Mouse (Mus musculus) lung, adult 2 months (tissue): ENCODE data around the gene Wfdc11.

Experiments used
- CTCF ChIP-seq: fragments of 200-500 bp; IDR thresholded peaks from 2 replicates; pipeline ENCODE4 v1.5.1; 2011; ENCODE audit warnings: mild to moderate bottlenecking, low read length, control low read depth; ENCODE audit not compliant: insufficient read depth
- POLR2A ChIP-seq: fragments of 200-500 bp; IDR thresholded peaks from 2 replicates; pipeline ENCODE4 v1.6.1; 2011; ENCODE audit warnings: low read depth, mild to moderate bottlenecking, control low read depth, low read length, borderline replicate concordance; ENCODE audit errors: extremely low read depth

DNA sequence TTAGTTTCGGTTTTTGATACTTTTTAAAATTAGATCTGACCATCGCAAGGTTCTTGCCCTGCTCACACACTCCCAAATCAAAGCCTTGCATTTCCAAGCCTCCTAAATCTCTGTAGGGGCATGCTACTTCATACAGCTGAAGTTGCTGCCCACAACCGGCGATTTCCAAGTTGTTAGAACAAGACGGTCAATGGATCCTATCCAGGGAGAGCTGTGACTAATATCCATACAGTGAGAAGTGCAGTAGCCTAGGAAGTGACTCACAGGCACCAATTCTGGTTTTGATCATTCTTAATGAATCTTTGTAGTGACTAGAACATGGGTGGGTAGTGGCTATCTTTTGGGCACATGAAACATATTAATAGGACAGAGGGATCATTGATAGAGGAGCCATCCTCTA lies 27.9 kb upstream of the Wfdc11 start:
- TF ChIP-seq POLR2A (no peak), CTCF (no peak)
